Mouse (Mus musculus): ENCODE results near the gene Lyrm1.

The Lyrm1 gene

GRCm38 (mm10) chr7:119887887-119888286 is 7.8 kb upstream of the Lyrm1 start:
- DNase-seq (ENCODE audit: low spot score in 2 of 2) = no peak

GRCm38 (mm10) chr7:119892198-119892597 is 3.5 kb upstream of the Lyrm1 start:
- no peak for DNase-seq (ENCODE audit: low spot score in 2 of 2)

GRCm38 (mm10) chr7:119892742-119893141 is 2.9 kb upstream of the Lyrm1 start:
- DNase-seq (ENCODE audit: low spot score in 2 of 2) = no peak

GRCm38 (mm10) chr7:119894818-119895544 is 680 bp upstream of the Lyrm1 start:
- peak in 1 of 2 experiments; percentile 17 for DNase-seq (ENCODE audit: low spot score in 2 of 2)

- no peak for DNase-seq (ENCODE audit: low spot score in 2 of 2)
Observed at GRCm38 (mm10) chr7:119897521-119898109, 2.0 kb downstream of the Lyrm1 start.

GRCm38 (mm10) chr7:119898247-119898856 is 2.7 kb downstream of the Lyrm1 start:
- DNase-seq (ENCODE audit: low spot score in 2 of 2) = no peak

GRCm38 (mm10) chr7:119899386-119900057 is 3.9 kb downstream of the Lyrm1 start:
- no peak for DNase-seq (ENCODE audit: low spot score in 2 of 2)

- no peak for DNase-seq (ENCODE audit: low spot score in 2 of 2)
Observed at GRCm38 (mm10) chr7:119906523-119907215, 11.0 kb downstream of the Lyrm1 start.

GRCm38 (mm10) chr7:119911727-119912126 is 16.1 kb downstream of the Lyrm1 start:
- DNase-seq (ENCODE audit: low spot score in 2 of 2) = no peak

GRCm38 (mm10) chr7:119920457-119920856 is 24.8 kb downstream of the Lyrm1 start:
- DNase-seq (ENCODE audit: low spot score in 2 of 2) = peak in 1 of 2 experiments; percentile 9

GRCm38 (mm10) chr7:119921054-119921453 is 25.4 kb downstream of the Lyrm1 start:
- no peak for DNase-seq (ENCODE audit: low spot score in 2 of 2)

- DNase-seq (ENCODE audit: low spot score in 2 of 2) = no peak
Observed at GRCm38 (mm10) chr7:119928783-119929440, 33.3 kb downstream of the Lyrm1 start.

- DNase-seq (ENCODE audit: low spot score in 2 of 2) = no peak
Observed at GRCm38 (mm10) chr7:119936321-119936720, 40.7 kb downstream of the Lyrm1 start.

- DNase-seq (ENCODE audit: low spot score in 2 of 2) = no peak
Observed at GRCm38 (mm10) chr7:119937036-119937435, 41.4 kb downstream of the Lyrm1 start.

GRCm38 (mm10) chr7:119941569-119941968 is 45.9 kb downstream of the Lyrm1 start:
- no peak for DNase-seq (ENCODE audit: low spot score in 2 of 2)

GRCm38 (mm10) chr7:119954047-119954446 is 58.4 kb downstream of the Lyrm1 start:
- no peak for DNase-seq (ENCODE audit: low spot score in 2 of 2)

- DNase-seq (ENCODE audit: low spot score in 2 of 2) = no peak
Observed at GRCm38 (mm10) chr7:119957421-119957820, 61.8 kb downstream of the Lyrm1 start.

GRCm38 (mm10) chr7:119959091-119959490 is 63.4 kb downstream of the Lyrm1 start:
- DNase-seq (ENCODE audit: low spot score in 2 of 2) = no peak

GRCm38 (mm10) chr7:119959491-119959890 is 63.8 kb downstream of the Lyrm1 start:
- no peak for DNase-seq (ENCODE audit: low spot score in 2 of 2)

- peak in 1 of 2 experiments; percentile 7 for DNase-seq (ENCODE audit: low spot score in 2 of 2)
Observed at GRCm38 (mm10) chr7:119960006-119960405, 64.3 kb downstream of the Lyrm1 start.

GRCm38 (mm10) chr7:119960546-119960945 is 64.9 kb downstream of the Lyrm1 start:
- DNase-seq (ENCODE audit: low spot score in 2 of 2) = no peak

Measured in right cerebral cortex, adult 2 months (tissue).